Mouse (Mus musculus) mouse trophoblast stem cell (cell line): ENCODE results near the gene Gm20696.

Source experiments
- in situ Hi-C, 2 experiments: fragments of 300-500 bp; cut with MseI, MboI; formaldehyde crosslinking; loops; 2 replicates in 1 of 2; 3 replicates in 1 of 2; pipeline ENCODE4 v1.15.1; 2025

The Gm20696 gene

DNA sequence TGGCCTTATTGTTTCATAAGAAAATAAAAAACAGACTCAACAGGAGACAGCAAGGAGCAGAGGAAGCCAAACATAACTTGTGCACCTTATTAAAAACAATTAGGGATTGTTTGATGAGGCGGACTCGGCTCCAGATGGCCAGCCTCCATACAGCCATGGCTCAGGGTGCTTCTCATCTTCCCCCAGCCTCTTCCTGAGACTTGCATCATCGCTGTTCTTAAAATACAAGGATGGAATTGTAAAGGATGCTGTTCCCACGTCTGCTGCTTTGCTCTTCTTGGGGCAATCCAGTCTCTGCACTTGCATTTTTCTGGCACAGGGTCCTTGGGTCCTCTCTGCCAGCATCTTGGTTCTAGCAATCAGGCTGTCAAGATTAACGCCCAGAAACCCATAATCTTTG lies 94.5 kb downstream of the Gm20696 start:
- in situ Hi-C loops: no loop called here

DNA sequence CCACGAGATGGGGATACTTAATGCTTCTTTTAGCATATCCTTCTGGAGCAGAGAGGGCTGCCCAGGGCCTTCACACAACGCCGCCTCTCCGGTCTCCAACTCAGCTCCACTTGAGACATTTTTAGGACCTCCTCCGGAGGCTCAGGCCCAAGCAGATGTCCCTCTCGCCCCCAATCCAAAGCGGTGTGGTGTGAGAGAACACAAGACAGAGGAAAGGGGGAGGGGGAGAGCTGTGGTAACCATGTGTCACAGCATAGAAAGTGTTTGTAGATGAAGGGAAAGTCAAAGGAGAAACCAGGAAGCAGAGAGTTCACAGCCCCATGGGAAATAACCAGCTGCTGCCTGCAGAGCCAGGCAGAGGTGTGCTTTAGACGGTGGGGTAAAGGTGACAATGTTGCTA lies 99.7 kb downstream of the Gm20696 start:
- in situ Hi-C loops: no loop called here

DNA sequence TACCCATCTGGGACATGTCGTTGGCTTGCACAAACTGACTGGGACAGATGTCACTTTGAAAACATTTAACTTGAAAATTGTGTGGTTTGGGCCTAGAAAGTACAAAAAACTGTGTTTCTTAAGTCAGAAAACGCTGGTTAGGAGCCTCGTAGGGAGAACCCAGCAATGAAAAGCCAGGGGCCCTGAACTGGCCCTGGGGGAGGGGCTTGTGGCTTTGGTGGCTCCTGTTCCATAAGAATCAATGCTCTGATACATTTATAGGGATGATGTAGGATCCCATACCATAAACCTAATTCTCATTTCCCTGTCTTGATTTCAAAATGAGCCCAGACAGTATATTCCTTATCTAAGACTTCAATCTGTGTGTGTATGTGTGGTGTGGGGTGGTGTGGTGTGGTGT lies 101.8 kb downstream of the Gm20696 start:
- in situ Hi-C loops: no loop called here

DNA sequence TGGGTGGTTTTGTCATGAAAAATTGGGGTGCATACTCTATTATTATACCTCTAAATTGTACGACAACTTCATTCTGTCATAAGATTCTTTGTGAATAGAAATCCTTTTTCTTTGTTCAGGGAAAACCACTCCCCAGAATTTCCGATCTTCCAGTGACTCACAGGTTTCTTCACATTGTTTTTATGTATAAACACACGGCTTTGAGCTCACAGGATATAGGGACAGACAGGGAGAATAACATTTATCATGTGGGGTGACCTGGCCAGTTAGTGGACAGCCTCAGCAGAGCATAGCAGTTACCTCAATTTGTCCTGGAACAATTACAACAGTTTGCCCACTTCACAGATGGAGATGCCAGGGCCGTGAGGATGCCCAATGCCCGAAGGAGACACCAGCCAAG lies 109.6 kb downstream of the Gm20696 start:
- in situ Hi-C loops: no loop called here

DNA sequence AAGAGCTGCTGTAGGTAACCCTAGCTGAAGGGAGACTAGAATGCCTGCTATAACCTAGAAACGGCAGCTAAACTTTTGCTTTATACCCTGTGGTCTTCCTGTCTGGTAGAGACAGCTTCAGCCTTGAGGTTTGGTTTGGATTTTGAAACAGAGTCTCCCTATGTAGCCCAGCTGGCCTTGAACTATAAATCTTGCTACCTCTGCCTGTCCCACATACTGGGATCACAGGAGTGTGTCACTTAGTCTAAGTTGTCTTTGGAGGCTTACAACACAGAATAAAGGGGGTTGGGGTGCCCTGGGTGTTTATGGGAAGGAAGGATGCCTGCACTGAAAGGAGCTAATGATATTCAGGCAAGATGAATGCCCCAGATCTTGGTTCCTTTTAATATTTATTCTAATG lies 113.8 kb downstream of the Gm20696 start:
- in situ Hi-C loops: no loop called here

DNA sequence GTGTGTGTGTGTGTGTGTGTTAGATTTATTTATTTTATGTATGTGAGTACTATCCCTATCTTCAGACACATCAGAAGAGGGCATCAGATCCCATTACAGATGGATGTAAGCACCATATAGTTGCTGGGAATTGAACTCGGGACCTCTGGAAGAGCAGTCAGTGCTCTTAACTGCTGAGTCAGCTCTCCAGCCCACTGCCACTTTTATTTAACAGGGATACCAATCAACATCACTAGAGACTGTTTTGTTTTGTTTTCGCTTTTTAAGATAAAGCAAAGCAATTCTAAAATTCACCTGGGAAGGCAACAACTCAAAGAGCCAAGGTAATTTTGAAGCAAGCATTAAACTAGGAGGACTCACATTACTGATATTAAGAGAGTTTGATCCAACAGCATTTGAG lies 120.2 kb downstream of the Gm20696 start:
- in situ Hi-C loops: no loop called here

DNA sequence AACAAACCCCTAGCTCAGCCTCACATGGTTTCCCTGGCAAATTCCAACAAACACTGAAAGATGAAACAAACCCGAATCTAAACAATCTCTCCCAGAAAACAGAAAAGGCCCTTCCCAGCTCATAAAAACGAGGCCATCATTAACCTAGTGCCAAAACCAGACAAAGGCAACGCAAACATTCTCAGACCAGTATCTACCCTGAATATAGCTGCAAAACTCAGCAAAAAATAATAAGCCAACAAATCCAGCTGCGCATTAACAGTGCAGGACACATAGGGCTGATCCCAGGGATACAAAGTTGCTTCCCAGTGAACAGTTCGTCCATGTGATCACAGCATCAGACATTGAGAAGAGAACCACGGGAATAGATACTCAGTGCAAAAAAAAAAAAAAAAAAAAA lies 121.2 kb downstream of the Gm20696 start:
- in situ Hi-C loops: no loop called here

DNA sequence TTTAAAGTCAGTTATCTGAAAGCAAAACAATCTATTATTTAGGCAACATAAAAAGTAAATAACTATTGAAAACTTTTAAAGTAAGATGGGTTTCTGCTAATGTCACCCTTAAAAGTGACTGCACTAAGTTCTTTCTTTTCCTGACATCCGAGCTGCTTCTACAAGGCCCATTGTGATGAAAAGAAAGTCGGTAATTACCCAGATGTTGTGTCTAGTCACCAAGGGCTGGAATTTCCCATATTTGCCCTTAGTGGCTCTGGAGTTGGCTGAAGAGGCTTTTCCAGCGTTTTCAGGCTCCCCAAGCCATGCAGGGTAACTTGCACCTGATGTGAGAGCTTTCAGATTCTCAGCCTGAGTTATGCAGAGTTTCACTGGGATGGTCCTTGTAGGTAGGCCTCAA lies 125.5 kb downstream of the Gm20696 start:
- in situ Hi-C loops: no loop called here

DNA sequence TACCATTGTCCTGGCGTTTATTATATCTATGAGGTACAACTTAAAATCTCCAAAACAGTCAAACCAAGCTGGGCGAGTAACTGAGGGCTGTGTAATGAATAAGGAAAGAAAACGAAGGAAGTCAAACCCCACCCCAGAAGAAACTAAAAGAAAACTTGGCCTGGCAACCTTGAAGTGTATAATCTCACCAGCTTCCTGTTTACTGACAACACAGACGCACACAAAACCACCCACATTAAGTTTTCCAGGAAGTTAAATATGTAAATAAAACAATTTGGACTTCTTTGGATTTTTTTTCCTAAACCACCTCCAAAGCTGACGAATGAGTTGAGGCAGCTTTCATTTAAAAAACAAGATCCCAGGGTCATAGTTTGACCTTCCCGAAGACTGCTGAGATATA lies 125.9 kb downstream of the Gm20696 start:
- in situ Hi-C loops: no loop called here

DNA sequence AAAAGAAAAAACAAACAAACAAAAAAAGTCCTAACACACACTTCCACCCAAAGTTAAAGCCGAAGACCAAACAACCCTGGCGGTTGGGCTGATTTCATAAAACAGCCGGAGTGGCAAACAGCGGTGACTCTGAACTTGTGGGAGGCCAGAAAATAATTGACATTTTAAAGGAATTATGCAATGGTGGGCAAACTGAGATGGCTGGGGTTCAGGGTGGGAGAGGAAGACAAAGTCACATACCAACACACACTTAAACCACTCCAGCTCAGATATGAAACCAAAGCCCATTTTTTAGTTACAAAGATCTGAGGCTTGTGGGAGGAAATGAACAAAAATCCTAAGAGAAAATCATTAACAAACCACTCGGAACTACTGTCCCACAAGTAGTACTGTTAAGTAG lies 126.5 kb downstream of the Gm20696 start:
- in situ Hi-C loops: no loop called here

DNA sequence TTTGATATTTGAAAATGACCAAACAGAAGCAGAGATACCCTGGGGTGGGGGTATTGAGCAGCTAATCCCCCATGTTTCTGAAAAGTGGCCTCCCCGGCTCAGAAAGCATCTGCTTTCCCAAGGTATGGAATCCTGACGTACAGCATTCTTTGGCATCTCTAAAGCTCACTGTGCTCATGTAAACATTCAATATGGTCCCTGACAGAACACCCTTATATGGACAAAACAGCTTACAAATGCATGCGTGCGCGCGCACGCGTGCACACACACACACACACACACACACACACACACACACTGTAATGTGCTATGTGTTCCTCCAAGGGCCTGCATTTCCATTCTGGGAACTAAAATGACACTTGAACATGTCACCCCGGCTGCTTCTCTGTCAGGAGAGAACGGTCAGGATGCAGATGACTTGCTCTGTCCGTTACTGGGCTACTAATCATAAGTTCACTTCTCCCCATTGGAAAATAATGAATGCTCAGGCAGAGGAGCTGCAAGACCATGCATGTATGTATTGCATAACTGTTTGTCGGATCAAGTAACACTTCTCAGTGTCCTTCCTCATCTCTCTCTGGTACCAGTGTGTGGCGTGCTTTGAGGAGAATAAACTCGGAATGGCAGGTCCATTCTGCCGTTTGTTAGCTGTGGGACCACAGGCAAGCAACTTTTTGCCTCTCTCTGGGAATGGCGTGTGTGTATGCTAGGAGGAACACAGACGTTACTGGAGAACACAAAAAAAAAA lies 128.2 kb downstream of the Gm20696 start:
- in situ Hi-C loops: no loop called here

DNA sequence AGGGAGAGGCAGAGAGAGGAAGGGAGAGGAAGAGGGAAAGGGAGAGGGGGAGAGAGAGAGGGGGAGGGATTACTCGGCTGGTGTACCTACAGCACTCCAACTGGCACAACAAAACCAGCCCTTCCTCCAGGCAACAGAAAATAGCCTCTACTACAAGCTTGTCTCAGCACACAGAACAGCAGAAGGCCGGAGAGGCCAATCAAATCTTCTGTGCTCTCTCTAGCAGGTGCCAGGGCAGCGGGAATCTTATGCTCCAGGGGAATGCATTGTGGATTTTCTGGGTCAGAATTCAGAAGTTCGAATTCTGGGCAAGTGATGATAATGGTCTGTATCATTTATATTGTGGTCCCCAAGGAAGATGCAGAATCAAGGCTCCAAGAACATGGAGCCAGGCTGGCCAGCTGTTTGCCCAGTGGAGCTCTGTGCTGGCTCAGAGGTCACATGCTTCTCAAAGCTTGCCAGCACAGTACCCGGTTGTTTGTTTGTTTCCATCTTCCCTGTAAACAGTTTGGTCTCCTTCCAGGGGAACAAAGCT lies 132.3 kb downstream of the Gm20696 start:
- in situ Hi-C loops: no loop called here

DNA sequence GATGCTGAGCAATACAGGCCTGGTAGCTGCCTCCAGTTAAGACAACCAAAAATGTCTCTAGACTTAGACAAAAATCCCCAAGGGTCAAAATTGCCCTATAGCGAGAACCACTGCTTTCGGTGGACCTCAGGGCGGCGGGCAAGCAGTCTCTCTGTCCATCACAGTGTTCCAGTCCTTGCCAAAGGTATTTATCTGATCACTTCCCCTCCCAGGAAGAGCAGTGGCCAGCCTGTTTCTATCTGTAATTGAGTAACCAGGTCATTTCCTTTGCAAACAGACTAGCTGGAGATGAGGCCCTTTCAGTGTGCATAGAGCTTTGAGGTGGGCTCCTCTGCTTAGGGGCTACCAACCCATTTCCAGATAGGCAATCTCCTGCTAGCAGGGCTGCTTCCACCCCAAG lies 134.1 kb downstream of the Gm20696 start:
- in situ Hi-C loops: no loop called here

DNA sequence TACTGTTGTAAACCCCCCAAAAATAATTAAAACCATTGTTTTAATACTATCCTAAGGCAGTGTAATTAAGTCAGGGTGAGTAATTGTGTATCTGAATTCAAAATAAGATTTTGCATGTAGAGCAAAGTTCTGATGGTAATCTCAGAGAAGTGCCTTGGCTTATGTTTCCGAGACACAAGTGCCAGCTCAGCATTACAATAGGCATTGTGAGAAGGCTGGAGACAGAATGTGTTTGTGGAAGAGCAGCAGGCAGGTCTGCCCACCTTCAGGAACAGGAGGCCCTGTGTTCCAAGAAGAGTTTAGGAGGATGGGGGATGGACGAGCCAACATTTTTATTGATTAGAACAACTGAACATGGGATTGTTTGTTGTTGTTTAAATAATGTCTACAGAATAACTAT lies 137.6 kb downstream of the Gm20696 start:
- in situ Hi-C loops: no loop called here

DNA sequence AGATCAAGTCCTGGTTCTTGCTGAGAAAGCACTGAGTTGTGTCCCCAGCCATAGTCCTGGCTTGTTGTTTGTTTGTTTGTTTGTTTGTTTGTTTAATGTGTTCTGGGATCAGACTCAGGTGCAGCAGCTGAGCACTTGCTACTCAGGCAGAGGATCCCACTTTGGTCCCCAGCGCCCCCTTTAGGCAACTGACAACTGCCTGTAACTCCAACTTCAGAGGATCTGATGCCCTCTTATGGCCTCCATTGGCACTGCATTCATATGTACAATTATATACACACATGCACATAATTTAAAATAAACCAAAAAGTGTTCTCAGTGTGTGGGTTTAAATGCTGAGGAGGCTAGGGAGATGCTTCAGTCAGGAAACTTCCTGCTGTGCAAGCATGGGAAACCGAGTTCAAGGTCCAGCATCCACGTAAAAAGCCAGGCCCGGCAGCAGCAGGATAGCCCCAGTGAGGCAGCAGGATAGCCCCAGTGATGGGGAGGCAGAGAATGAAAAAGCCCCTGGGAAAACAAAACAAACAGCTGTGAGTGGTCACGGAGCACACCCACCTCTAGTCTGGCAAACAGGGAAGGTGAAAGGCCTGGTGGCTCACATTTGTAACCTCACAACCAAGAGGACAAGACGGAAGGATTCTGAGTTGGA lies 139.0 kb downstream of the Gm20696 start:
- in situ Hi-C loops: no loop called here

DNA sequence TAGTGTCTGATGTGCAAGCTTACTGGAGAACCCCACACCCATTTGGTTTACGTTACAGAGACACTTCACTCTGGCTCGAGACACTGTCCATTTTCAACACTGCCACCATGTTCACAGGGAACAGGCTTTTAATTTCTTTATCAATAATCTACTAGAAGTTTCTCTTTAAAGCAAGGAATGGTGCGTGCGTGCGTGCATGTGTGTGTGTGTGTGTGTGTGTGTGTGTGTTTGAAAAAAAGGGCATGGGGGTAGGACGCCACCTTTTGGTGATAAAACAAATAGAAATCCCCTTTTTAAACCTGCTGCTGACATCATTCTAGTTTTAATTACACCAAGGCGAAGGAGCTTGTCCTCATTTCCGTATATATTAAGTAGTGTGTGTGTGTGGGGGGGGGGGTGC lies 141.2 kb downstream of the Gm20696 start:
- in situ Hi-C loops: no loop called here

DNA sequence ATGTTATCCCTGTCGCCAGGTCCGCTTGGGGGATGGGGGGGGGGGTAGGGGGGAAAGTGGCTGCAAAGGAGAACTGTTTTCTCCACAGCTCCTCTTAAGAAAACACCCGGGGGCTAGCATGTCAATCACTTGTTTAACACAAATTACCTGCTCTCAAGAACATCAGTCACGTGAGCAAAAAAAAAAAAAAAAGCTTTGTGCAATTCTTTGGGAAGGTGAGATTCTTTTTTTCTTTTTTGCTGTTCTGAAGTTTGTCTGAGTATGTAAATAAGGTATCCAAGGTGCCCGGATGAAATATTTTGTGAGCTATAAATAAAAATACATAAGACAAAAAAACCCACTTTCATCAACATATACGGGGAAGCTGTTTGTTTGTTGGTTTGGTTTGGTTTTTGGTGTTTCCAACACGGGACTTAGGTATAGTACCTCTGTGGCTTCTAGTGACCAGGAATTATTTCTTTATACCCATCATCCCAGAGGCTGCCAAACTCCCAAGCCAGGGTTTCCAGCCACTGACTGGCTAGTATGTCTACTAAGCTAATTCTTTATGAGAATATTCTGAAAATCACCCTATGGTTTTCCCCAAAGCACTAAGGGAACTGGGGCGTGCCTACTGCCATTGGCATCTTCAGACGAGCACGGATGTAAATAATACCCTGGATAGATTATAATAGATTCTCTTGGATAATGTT lies 142.8 kb downstream of the Gm20696 start:
- in situ Hi-C loops: no loop called here

DNA sequence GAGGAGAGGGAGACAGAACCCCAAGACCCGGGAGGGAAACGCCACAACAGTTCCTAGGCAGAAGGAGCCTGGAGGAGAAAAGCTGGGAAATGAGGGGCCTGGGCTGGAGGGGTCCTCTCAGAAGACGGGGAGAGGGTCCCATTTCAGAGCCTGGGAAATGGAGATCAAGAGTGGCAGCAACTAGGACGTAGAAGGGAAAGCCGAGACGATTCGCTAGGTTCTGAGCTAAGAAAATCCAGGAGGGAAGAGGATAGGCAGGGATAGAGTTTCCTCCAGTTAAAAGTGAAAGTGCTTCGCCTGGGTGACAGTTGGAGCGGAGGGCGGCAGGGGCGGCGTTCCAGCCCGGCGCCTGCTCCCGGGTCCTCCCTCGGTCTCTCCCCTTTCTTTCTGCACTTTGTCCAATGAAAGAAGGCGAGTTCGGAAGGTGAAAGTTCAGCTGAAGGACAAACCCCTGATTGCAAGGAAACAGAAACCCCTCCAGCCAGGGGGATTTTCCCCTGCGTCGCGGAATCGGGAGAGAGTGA lies 143.4 kb downstream of the Gm20696 start:
- in situ Hi-C loops: no loop called here

DNA sequence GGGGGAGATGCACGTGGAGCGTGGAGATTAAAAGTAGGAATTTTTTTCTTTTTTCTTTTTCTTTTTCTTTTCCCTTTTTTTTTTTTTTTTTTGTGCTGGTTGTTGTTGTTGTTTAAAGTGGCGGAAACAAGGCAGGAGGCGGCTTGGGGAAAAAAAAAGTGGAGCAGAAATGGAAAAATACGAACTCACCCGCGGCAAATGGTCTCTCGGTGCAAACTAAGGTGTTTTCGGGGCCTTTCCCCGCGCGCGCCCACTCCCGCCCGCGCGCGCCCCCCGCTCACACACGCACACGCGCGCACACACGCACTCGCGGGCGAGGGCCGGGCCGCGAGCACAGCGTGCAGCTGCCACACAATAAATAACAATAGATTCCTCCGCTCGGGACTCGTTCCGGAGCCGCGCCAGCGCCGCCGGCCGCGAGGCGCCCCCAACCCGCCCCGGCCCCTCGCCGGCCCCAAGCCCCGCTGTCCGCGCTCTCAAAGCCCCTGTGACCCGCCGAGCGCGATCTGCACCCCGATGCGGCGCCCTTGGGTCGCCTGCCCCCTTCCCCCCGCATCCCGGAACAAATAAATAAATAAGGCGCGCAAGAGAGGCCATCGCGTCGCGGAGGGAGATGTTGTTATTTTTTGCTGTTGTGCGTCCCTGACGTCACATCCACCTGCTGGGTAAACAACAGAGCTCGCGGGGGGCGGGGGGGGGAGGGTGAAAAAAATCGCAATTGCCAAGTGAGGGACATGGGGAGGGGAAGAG lies 144.1 kb downstream of the Gm20696 start, which contains the start of gene Foxp1:
Gene Foxp1 (minus strand): TSS at position 363 of the 750 bp plus-strand sequence.
- in situ Hi-C loops: no loop called here

DNA sequence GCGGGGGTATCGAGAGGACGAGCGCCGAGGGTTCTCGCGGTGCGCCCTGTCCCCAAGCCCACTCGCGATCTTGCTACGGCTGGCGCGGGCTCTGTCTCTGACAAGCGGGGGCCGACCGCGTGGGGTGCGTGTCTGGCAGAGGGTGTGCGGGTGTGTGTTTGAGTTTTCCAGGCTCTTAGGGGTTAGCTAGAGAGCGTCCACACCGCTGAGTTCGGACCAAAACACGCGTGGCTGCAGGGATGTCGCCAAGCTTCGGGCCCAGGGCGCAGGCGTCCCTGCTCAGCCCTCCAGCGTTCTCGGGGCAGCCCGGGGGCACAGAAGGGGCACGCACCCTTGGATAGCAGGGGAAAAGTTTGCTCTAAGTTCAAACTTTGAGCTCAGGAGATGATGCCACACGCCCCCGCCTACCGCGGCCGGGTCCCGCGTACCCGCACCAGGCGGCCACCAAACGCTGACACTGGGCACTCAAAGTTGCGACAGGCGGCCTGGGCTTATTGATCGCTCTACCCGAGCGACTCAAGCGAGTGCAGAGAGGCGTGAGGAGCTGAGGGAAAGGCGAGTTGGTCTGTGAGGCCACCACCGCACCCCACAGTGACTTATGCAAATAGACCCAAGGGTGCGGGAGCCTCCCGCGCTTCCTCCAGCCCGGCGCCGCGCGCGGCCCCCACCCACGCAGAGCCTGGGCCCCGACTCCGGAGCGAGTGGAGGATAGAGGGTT lies 144.8 kb downstream of the Gm20696 start:
- in situ Hi-C loops: no loop called here

DNA sequence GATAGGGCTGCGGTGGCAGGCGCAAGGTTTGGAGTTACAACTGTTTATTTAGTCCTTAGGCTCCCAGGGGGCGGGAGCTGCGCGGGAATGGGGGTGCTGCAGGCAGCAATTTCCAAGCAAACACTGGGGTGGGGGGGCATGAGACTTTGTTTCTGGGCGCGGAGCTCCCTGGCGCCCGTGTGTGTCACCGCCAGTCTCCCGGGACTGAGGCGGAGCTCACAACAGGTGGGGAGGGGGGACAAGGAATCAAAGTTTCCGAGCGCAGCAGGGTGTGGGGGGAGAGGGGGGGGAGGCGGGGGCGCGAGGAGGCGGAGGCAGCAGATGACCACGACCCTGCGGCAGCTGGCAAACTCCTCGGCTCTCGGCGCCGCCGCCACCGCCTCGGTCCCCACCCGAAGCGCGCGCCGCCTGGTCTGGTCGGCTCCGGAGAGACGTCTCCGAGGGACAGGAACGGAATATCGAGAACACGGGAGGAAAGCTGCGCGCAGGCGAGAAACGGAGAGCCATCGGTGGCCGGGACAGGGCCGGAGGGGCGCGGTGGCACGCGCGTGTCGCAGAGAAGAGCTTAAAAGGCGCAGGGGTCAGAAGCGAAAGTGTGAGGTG lies 145.5 kb downstream of the Gm20696 start:
- in situ Hi-C loops: no loop called here
